10 mouse cellular contexts compared by ENCODE assay signal in the genomic region with DNA sequence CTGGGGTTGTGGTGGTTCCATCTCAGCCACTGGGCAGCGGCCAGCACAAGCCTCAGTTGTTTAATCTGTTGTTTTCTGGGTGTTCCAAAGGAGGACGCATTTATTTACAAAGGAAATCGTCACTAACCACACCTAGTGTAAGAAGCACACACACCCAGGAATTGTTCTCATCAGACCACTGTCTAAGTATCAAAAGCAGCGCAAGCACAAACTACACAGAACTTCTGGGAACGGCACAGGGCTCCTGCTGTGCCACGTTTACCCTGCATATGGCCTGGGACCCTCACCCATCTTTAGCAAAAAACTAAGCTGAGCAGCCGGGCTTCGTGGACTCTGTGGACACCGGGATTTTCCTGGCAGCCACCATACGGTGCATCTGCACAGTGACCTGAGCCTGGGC. TPM values are rescaled to one million over a fixed set of nuclear protein-coding genes. Genes with fewer than 3 reads are reported as not detected.
A peak's percentile ranks its signal among the peaks of the same experiment; 100 is the strongest.
DNase-seq lines count a peak whose midpoint lies in the region; ATAC-seq and TF ChIP-seq lines count a peak whose summit lies in the region.
"Had no signal": no experiment of that assay in that cellular context is flagged by ENCODE, and none has a peak within 500 bp of the region (broad histone marks: within the 10 kb centered on the region; RNA-seq: fewer than 3 reads in every experiment).

No protein-coding gene starts in this region.

- intact Hi-C loops in heart, postnatal 25 days (cut with DNase I): no loop called here

- H3K27me3 ChIP-seq in heart, embryonic 13.5 days (replicated peaks): no peaks in the 10 kb centered on the region
- no peaks in the 10 kb centered on the region for H3K27me3 ChIP-seq in midbrain, embryonic 10.5 days (ENCODE audit: low read depth, poor library complexity, severe bottlenecking)
- no peaks in the 10 kb centered on the region for H3K27me3 ChIP-seq in midbrain, embryonic 15.5 days (replicated peaks)
- H3K27me3 ChIP-seq in intestine, postnatal 0 days (replicated peaks; ENCODE audit: control insufficient read depth, insufficient read depth, low read length): no peaks in the 10 kb centered on the region
- H3K27me3 ChIP-seq in stomach, embryonic 16.5 days (ENCODE audit: control insufficient read depth, insufficient read depth, low read length): no peaks in the 10 kb centered on the region
- H3K27me3 ChIP-seq: CH12.LX had no signal

- peaks cover 18% of the 10 kb centered on the region for H3K36me3 ChIP-seq in heart, embryonic 13.5 days
- peaks cover 23% of the 10 kb centered on the region for H3K36me3 ChIP-seq in midbrain, embryonic 10.5 days
- H3K36me3 ChIP-seq in midbrain, embryonic 15.5 days (replicated peaks): no peaks in the 10 kb centered on the region
- no peaks in the 10 kb centered on the region; the same call in 1 of the 2 replicates for H3K36me3 ChIP-seq in intestine, postnatal 0 days (ENCODE audit: control insufficient read depth, insufficient read depth)
- peaks cover 4% of the 10 kb centered on the region; the same call in 1 of the 2 replicates for H3K36me3 ChIP-seq in stomach, embryonic 16.5 days (ENCODE audit: control insufficient read depth, insufficient read depth, low read length)

- DNase-seq in heart, postnatal 25 days (ENCODE audit: low spot score): no peak
- no peak for DNase-seq in midbrain, embryonic 10.5 days (ENCODE audit: low spot score)
- DNase-seq in embryo, embryonic 10.5 days (ENCODE audit: low spot score): no peak
- DNase-seq: right cerebral cortex, postnatal 25 days had no signal

- peaks cover 59% of the 10 kb centered on the region for H3K4me1 ChIP-seq in heart, embryonic 13.5 days
- peaks cover 11% of the 10 kb centered on the region; the same call in 1 of the 2 replicates for H3K4me1 ChIP-seq in midbrain, embryonic 10.5 days
- H3K4me1 ChIP-seq in midbrain, embryonic 15.5 days: no peaks in the 10 kb centered on the region
- H3K4me1 ChIP-seq in intestine, postnatal 0 days (replicated peaks; ENCODE audit: control insufficient read depth, insufficient read depth, low read length): no peaks in the 10 kb centered on the region; the same call in 1 of the 2 replicates
- peaks cover 50% of the 10 kb centered on the region for H3K4me1 ChIP-seq in stomach, embryonic 16.5 days (ENCODE audit: control insufficient read depth, insufficient read depth, low read length)

- TF ChIP-seq CTCF in intestine, postnatal 0 days (IDR thresholded peaks at IDR 0.05; ENCODE audit: low read depth): no peak

- no peak overlapping the region for H3K4me3 ChIP-seq in heart, embryonic 13.5 days
- H3K4me3 ChIP-seq in midbrain, embryonic 10.5 days: no peak overlapping the region
- no peak overlapping the region for H3K4me3 ChIP-seq in midbrain, embryonic 15.5 days
- H3K4me3 ChIP-seq in intestine, postnatal 0 days (ENCODE audit: low read depth, low read length): no peak overlapping the region
- no peak overlapping the region for H3K4me3 ChIP-seq in stomach, embryonic 16.5 days (replicated peaks; ENCODE audit: low read length)

- 75% methylated on average over 10 of the region's 10 CpGs for WGBS in heart, embryonic 13.5 days
- 86% methylated on average over 10 of the region's 10 CpGs for WGBS in midbrain, embryonic 10.5 days
- 83% methylated on average over 10 of the region's 10 CpGs for WGBS in midbrain, embryonic 15.5 days
- 66% methylated on average over 10 of the region's 10 CpGs for WGBS in intestine, postnatal 0 days
- 64% methylated on average over 10 of the region's 10 CpGs for WGBS in stomach, embryonic 16.5 days

- H3K4me2 ChIP-seq in heart, embryonic 13.5 days: no peak overlapping the region
- H3K4me2 ChIP-seq in midbrain, embryonic 15.5 days: no peak overlapping the region
- H3K4me2 ChIP-seq in intestine, postnatal 0 days (replicated peaks; ENCODE audit: low read depth): peak overlapping the region; percentile 37; the same call in 1 of the 2 replicates
- H3K4me2 ChIP-seq in stomach, embryonic 16.5 days (ENCODE audit: low read depth, low read length): no peak overlapping the region

- ATAC-seq in heart, embryonic 13.5 days (ENCODE audit: extremely low read depth, insufficient number of reproducible peaks, low FRiP score, low TSS enrichment): no peak
- ATAC-seq in midbrain, embryonic 15.5 days (replicated peaks): no peak
- ATAC-seq in intestine, postnatal 0 days: no peak
- ATAC-seq in stomach, embryonic 16.5 days (ENCODE audit: insufficient read depth, low FRiP score): no peak
- ATAC-seq in erythroblast, adult 5-6 weeks (replicated peaks; ENCODE audit: low FRiP score, poor library complexity, severe bottlenecking): no peak

- H3K9ac ChIP-seq in heart, embryonic 13.5 days: no peak overlapping the region
- H3K9ac ChIP-seq in midbrain, embryonic 15.5 days: no peak overlapping the region
- H3K9ac ChIP-seq in intestine, postnatal 0 days (ENCODE audit: low read depth, low read length): no peak overlapping the region
- no peak overlapping the region for H3K9ac ChIP-seq in stomach, embryonic 16.5 days (ENCODE audit: low read length)

- H3K27ac ChIP-seq in heart, embryonic 13.5 days (replicated peaks): peak overlapping the region; percentile 65
- 0 out of 2 replicates have a peak overlapping the region, but pooled peaks have one; percentile 39 for H3K27ac ChIP-seq in midbrain, embryonic 10.5 days (replicated peaks)
- no peak overlapping the region for H3K27ac ChIP-seq in midbrain, embryonic 15.5 days
- H3K27ac ChIP-seq in intestine, postnatal 0 days (ENCODE audit: low read depth, low read length): 0 out of 2 replicates have a peak overlapping the region, but pooled peaks have one; percentile 3
- peak overlapping the region; percentile 76 for H3K27ac ChIP-seq in stomach, embryonic 16.5 days (ENCODE audit: low read length)

- peaks cover 8% of the 10 kb centered on the region; the same call in 1 of the 2 replicates for H3K9me3 ChIP-seq in heart, embryonic 13.5 days
- peaks cover 11% of the 10 kb centered on the region; the same call in 1 of the 2 replicates for H3K9me3 ChIP-seq in midbrain, embryonic 10.5 days (replicated peaks)
- H3K9me3 ChIP-seq in midbrain, embryonic 15.5 days: no peaks in the 10 kb centered on the region
- 0 out of 2 replicates have a peak, but pooled peaks cover 3% of the 10 kb centered on the region for H3K9me3 ChIP-seq in intestine, postnatal 0 days (ENCODE audit: control insufficient read depth)
- H3K9me3 ChIP-seq in stomach, embryonic 16.5 days (replicated peaks; ENCODE audit: control insufficient read depth, low read length): peaks cover 5% of the 10 kb centered on the region; the same call in 1 of the 2 replicates

RNA-seq across cellular contexts. Expression of a gene that starts 17.8 kb away (rescaled TPM):
- 2.9 and 3.3 TPM in 2 replicates for polyA plus RNA-seq in heart, embryonic 13.5 days (2015; fragmentation: Nextera tagmentation; extraction: Ambion mirVana)
- total RNA-seq in heart, postnatal 25 days (2021): 10 to 100 TPM; 49.8 to 52.1 TPM
- polyA plus RNA-seq in midbrain, embryonic 10.5 days (2016; fragmentation: Nextera tagmentation; extraction: Ambion mirVana): 2.3 and 2.5 TPM in 2 replicates
- 1.1 and 1.4 TPM in 2 replicates for polyA plus RNA-seq in midbrain, embryonic 15.5 days (2015; fragmentation: Nextera tagmentation; extraction: Ambion mirVana)
- 2.8 and 3.2 TPM in 2 replicates for polyA plus RNA-seq in intestine, postnatal 0 days (2015; fragmentation: Nextera tagmentation; extraction: Ambion mirVana)
- 5.0 and 5.5 TPM in 2 replicates for polyA plus RNA-seq in stomach, embryonic 16.5 days (2015; fragmentation: Nextera tagmentation; extraction: Ambion mirVana)
- 3.8 and 4.4 TPM in 2 replicates for total RNA-seq in erythroblast, adult 5-6 weeks (2015; ENCODE audit: low replicate concordance)
- total RNA-seq in erythroblast, adult 5-6 weeks (2017; ENCODE audit: low replicate concordance): 2.7 and 2.8 TPM in 2 replicates

RNA-seq across cellular contexts. Expression of a gene that starts 39.5 kb away (rescaled TPM):
- 24.1 and 26.2 TPM in 2 replicates for polyA plus RNA-seq in heart, embryonic 13.5 days (2015; fragmentation: Nextera tagmentation; extraction: Ambion mirVana)
- 1 to 10 TPM; 7.9 to 8.3 TPM for total RNA-seq in heart, postnatal 25 days (2021)
- polyA plus RNA-seq in midbrain, embryonic 10.5 days (2016; fragmentation: Nextera tagmentation; extraction: Ambion mirVana): 47.1 and 48.6 TPM in 2 replicates
- 34.6 and 35.9 TPM in 2 replicates for polyA plus RNA-seq in midbrain, embryonic 15.5 days (2015; fragmentation: Nextera tagmentation; extraction: Ambion mirVana)
- polyA plus RNA-seq in intestine, postnatal 0 days (2015; fragmentation: Nextera tagmentation; extraction: Ambion mirVana): 215 and 238 TPM in 2 replicates
- polyA plus RNA-seq in stomach, embryonic 16.5 days (2015; fragmentation: Nextera tagmentation; extraction: Ambion mirVana): 37.1 and 39.9 TPM in 2 replicates
- 8.3 and 8.6 TPM in 2 replicates for total RNA-seq in erythroblast, adult 5-6 weeks (2015; ENCODE audit: low replicate concordance)
- total RNA-seq in erythroblast, adult 5-6 weeks (2017; ENCODE audit: low replicate concordance): 2.5 and 4.0 TPM in 2 replicates
